Mouse (Mus musculus): ENCODE results near the gene Il4i1. TPM values are rescaled to one million over a fixed set of nuclear protein-coding genes. Genes with fewer than 3 reads are reported as not detected.

Il4i1 gene
- polyA plus RNA-seq, 1 experiment from 2014 or later = 1.6 TPM

DNA sequence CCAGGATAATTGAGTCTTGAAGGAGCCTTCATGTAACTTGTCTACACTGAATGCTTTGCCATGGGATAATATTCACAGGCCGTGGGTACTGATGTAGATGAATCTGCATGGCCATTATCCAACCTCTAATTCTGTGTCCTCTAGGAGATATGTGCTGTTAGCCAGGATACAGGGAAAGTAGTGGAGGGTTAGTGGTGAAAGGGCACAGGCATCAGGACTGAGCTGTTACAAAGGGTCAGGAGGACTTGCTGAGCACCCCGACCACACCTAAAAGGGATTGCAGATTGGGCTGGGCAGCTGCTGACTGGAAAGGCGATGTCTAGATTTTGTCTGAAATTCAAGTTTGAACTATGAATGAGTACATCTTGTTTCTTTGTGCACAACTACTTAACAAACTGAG, 4.3 kb downstream of the Il4i1 start:
- Histone ChIP-seq H3K4me3 (no peak overlapping the region), H3K9me3 (no peaks in the 10 kb centered on the region), H3K27me3 (no peaks in the 10 kb centered on the region), H3K9ac (no peak overlapping the region), H3K27ac (no peak overlapping the region), H3K4me2 (no peak overlapping the region), H3K36me3 (no peaks in the 10 kb centered on the region; the same call in 1 of the 2 replicates), H3K4me1 (peaks cover 52% of the 10 kb centered on the region)
- WGBS = 79% methylated on average over 3 of the region's 3 CpGs
- ATAC-seq (ENCODE audit: insufficient number of reproducible peaks, low FRiP score, low TSS enrichment, low read depth) = no peak

DNA sequence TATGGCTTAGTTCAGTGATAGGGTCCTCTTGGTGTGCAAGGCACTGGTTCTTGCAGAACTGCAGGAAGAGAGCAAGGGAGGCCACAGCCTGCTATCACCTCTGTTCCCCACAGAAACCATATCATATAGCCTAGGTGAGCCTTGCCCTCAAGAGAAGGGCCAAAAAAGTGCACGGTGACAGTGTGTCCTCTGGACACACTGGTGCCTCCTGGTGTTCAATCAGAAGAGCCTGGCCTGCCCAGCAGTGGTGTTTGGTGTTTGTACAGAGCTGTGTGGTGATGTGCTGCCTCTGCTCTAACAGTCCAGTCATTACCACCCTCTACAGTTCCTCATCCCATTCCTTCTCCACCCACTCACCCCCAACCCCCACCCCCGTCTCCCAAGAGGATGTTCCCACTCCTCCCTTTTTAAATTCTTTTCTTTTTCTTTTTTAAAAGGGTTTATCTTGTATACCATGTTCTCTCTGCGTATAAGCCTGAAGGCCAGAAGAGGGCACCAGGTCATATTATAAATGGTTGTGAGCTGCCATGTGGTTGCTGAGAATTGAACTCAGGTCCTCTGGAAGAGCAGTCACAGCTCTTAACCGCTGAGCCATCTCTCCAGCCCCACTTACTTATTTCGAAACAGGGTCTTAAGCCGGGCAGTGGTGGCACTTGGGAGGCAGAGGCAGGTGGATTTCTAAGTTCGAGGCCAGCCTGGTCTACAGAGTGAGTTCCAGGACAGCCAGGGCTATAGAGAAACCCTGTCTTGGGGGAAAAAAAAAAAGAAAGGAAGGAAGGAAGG, 5.7 kb downstream of the Il4i1 start:
- no peak for ATAC-seq (ENCODE audit: insufficient number of reproducible peaks, low FRiP score, low TSS enrichment, low read depth)
- H3K27me3 ChIP-seq = no peaks in the 10 kb centered on the region
- H3K4me1 ChIP-seq = peaks cover 51% of the 10 kb centered on the region
- WGBS = 82% methylated on average over 7 of the region's 7 CpGs
- H3K4me2 ChIP-seq = no peak overlapping the region
- no peak overlapping the region for H3K4me3 ChIP-seq
- H3K9me3 ChIP-seq = no peaks in the 10 kb centered on the region
- H3K9ac ChIP-seq = no peak overlapping the region
- H3K36me3 ChIP-seq = no peaks in the 10 kb centered on the region; the same call in 1 of the 2 replicates
- H3K27ac ChIP-seq = no peak overlapping the region

DNA sequence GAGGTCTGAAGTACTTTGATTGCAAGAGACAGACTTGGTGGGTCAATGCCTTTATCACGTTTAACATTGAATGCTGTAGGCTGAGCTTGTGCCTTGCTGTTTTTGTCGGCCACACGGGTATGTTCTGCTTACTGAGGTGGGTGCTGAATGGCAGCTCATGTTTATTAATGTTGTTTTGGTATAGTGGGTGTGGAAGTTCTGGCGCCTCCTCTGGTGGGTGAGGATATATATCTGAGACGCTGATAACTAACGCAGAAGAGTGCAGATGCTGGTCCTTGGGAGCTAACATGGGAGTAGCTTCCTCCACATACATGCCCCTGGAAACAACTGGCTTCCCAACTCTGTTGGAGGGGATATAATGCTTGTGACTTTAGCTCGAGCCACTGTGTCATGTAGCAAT, 7.2 kb downstream of the Il4i1 start:
- Histone ChIP-seq H3K27ac (no peak overlapping the region), H3K4me1 (peaks cover 38% of the 10 kb centered on the region), H3K36me3 (peaks cover 8% of the 10 kb centered on the region), H3K9ac (no peak overlapping the region), H3K9me3 (no peaks in the 10 kb centered on the region), H3K4me2 (no peak overlapping the region), H3K4me3 (no peak overlapping the region), H3K27me3 (no peaks in the 10 kb centered on the region)
- 44% methylated on average over 7 of the region's 7 CpGs for WGBS
- ATAC-seq (ENCODE audit: insufficient number of reproducible peaks, low FRiP score, low TSS enrichment, low read depth) = no peak

DNA sequence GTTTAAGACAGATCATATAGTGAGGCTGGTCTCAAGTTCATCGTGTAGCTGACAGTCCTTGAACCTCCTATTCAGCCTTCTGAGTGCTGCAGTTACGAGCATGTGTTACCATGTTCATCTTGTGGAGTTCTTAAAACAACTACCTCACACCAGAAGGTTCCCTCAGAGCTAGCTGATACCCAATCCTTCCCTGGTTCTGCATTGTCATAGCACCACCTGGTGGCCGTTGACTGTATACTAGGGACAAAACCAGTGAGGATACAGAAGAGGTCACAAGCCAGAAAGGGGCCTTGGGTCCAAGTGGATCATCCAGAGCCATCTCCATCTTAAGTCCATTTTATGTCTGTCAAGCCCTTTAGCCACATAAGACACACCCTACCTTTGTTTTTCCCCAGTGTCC, 8.7 kb downstream of the Il4i1 start:
- WGBS = 16% methylated on average over 3 of the region's 3 CpGs
- Histone ChIP-seq H3K9me3 (no peaks in the 10 kb centered on the region), H3K36me3 (peaks cover 23% of the 10 kb centered on the region), H3K4me1 (peaks cover 24% of the 10 kb centered on the region), H3K9ac (no peak overlapping the region), H3K27me3 (no peaks in the 10 kb centered on the region), H3K4me3 (no peak overlapping the region), H3K27ac (no peak overlapping the region), H3K4me2 (no peak overlapping the region)
- ATAC-seq (ENCODE audit: insufficient number of reproducible peaks, low FRiP score, low TSS enrichment, low read depth) = no peak

DNA sequence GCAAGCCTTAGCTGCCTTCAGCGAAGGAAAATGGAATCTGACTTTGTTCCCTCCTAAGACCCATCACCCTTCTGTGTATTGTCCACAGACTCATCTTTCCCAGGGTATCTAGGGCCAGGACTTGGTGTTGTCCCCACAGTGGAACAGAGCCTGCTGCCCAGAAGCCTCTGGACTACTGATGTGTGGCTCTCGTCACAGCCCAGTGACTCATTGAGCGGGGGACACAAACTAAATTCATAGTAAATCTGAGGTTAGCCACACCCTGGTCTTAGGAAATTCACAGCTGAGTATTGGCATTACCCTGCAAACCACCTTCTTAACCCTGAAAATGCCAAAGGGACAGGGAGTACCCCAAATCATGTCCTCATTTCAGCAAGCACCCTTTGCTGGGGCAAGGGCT, 10.6 kb downstream of the Il4i1 start:
- H3K9me3 ChIP-seq = no peaks in the 10 kb centered on the region
- no peak overlapping the region for H3K9ac ChIP-seq
- 77% methylated on average over 3 of the region's 3 CpGs for WGBS
- no peak overlapping the region for H3K4me3 ChIP-seq
- H3K27ac ChIP-seq = no peak overlapping the region
- H3K36me3 ChIP-seq = peaks cover 40% of the 10 kb centered on the region
- peaks cover 11% of the 10 kb centered on the region; the same call in 1 of the 2 replicates for H3K4me1 ChIP-seq
- H3K4me2 ChIP-seq = no peak overlapping the region
- no peaks in the 10 kb centered on the region for H3K27me3 ChIP-seq
- no peak for ATAC-seq (ENCODE audit: insufficient number of reproducible peaks, low FRiP score, low TSS enrichment, low read depth)

DNA sequence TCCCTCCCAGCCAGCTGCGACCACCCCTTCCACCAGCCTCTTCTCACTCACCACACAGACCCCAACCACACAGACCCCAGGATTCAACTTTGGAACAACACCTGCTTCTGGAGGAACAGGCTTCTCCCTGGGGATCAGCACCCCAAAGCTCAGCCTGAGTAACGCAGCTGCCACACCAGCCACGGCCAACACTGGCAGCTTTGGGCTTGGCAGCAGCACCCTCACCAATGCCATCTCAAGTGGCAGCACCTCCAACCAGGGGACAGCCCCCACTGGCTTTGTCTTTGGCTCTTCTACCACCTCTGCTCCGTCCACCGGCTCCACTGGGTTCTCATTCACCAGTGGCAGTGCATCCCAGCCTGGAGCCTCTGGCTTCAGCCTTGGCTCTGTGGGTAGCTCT, 12.5 kb downstream of the Il4i1 start:
- Histone ChIP-seq H3K27ac (no peak overlapping the region), H3K4me1 (peaks cover 16% of the 10 kb centered on the region)

DNA sequence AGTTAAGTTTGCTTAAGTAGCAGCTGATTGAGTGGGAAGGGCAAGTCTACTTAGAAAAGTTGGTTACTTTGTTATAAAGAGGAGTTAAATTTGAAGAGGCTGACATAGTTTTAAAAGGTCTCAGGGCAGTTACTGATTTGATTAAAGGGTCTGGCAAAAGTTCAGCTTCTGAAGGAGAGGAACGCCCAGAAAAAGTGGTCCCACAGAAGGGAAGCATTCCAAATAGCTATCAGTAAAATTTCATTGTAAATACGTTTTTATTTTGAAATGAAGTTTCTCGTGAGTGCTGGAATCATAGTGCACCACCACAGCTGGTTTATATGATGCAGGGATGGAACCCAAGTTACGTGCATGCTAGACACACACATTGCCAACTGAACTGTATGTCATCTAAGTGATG, 16.6 kb downstream of the Il4i1 start:
- H3K27ac ChIP-seq = 0 out of 2 replicates have a peak overlapping the region, but pooled peaks have one; percentile 27
- no peaks in the 10 kb centered on the region for H3K27me3 ChIP-seq
- H3K9me3 ChIP-seq = no peaks in the 10 kb centered on the region
- 0 out of 2 replicates have a peak, but pooled peaks have one; percentile 26 for ATAC-seq (ENCODE audit: insufficient number of reproducible peaks, low FRiP score, low TSS enrichment, low read depth)
- H3K9ac ChIP-seq = no peak overlapping the region
- WGBS = 30% methylated on average over 4 of the region's 4 CpGs
- H3K36me3 ChIP-seq = peaks cover 40% of the 10 kb centered on the region
- no peak overlapping the region for H3K4me2 ChIP-seq
- peaks cover 13% of the 10 kb centered on the region; the same call in 1 of the 2 replicates for H3K4me1 ChIP-seq
- H3K4me3 ChIP-seq = no peak overlapping the region

More for the DNA sequence above, 12.5 kb downstream of the Il4i1 start:
- ATAC-seq (ENCODE audit: insufficient number of reproducible peaks, low FRiP score, low TSS enrichment, low read depth) = no peak
- H3K4me2 ChIP-seq = no peak overlapping the region
- peaks cover 43% of the 10 kb centered on the region for H3K36me3 ChIP-seq
- 85% methylated on average over 5 of the region's 5 CpGs for WGBS
- H3K9me3 ChIP-seq = no peaks in the 10 kb centered on the region
- H3K27me3 ChIP-seq = no peaks in the 10 kb centered on the region
- no peak overlapping the region for H3K9ac ChIP-seq
- no peak overlapping the region for H3K4me3 ChIP-seq

DNA sequence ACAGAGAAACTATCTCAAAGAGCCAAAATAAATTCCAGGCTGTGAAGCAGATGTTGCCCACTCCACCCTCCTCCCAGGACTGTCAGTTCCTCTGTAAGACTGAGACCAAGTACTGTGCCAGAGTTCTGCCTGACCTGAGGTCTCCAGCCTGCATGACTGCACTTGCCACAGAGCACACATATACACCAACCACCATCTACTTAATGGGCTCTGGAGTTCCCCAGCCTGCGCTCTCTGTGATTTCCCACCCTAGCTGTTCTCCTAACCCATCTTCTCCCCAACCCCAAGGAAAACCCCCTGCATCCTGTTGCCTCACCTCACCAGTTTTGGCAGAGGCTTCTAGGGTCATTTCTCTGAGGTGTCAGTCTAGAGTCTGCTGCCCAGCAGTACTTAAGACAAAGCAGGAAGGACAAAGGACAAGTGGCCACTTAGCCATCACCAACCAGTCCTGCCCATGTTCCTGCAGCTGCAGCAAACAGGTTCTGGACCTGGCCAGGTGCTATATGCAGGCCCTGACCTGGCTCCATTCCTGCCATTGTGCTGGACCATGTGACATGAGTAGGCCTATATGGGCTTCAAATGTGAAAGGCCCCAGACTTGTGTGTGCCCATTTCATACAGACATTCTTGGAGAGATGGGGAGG, 19.3 kb downstream of the Il4i1 start:
- Histone ChIP-seq H3K27ac (no peak overlapping the region), H3K4me2 (no peak overlapping the region), H3K9me3 (no peaks in the 10 kb centered on the region), H3K27me3 (peaks cover 17% of the 10 kb centered on the region), H3K36me3 (peaks cover 16% of the 10 kb centered on the region), H3K9ac (no peak overlapping the region), H3K4me3 (no peak overlapping the region), H3K4me1 (peaks cover 28% of the 10 kb centered on the region)
- WGBS = 84% methylated on average over 1 of the region's 1 CpGs
- ATAC-seq (ENCODE audit: insufficient number of reproducible peaks, low FRiP score, low TSS enrichment, low read depth) = no peak

DNA sequence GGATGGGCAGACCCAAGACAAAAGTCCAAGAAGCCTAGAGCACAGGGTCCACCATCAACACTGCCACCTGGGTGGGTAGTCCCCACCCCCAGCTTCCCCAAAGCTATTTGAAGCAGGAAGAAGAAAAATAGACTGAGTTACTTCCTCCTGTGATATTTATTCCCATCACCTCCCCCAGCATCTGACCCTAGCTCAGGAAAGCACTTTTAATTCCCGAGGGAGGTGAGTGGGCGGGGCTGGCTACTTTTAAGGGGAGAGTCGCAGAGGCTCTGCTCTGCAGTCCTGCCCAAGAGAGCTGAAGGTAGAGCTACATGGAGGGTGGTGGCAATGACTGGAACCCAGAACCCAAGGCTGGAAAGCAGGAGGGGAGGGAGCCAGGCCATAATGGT, 19.8 kb downstream of the Il4i1 start:
- peaks cover 23% of the 10 kb centered on the region for H3K27me3 ChIP-seq
- no peak overlapping the region for H3K9ac ChIP-seq
- WGBS = 41% methylated on average over 3 of the region's 3 CpGs
- H3K36me3 ChIP-seq = peaks cover 16% of the 10 kb centered on the region
- H3K4me3 ChIP-seq = no peak overlapping the region
- peaks cover 29% of the 10 kb centered on the region for H3K4me1 ChIP-seq
- no peak overlapping the region for H3K4me2 ChIP-seq
- no peak for ATAC-seq (ENCODE audit: insufficient number of reproducible peaks, low FRiP score, low TSS enrichment, low read depth)
- no peaks in the 10 kb centered on the region for H3K9me3 ChIP-seq
- no peak overlapping the region for H3K27ac ChIP-seq

DNA sequence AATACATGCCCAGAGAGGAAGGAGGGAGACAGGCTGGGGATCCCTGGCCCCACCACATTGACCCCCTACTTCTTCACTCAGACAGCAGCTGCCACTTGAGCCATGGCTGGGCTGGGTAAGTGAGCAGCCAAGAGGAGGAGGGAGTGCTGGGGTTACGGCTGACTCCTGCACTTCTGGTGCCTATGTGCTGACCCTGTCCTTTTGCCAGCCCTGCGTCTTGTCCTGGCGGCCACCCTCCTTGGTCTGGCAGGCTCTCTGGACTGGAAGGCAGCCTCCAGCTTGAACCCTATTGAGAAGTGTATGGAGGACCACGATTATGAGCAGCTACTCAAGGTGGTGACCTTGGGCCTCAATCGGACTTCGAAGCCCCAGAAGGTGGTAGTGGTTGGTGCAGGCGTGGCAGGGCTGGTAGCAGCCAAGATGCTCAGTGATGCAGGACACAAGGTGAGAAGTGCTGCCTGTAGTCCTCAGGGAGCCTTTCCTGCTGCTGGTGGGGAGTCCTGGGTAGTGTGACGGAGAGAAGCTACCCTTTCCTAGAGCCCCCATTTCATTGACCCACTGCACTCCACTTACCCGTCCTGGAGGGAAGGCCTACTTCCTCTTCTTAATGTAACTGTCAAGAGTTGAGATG, 20.4 kb downstream of the Il4i1 start:
- 84% methylated on average over 9 of the region's 9 CpGs for WGBS
- Histone ChIP-seq H3K4me2 (no peak overlapping the region), H3K9ac (no peak overlapping the region), H3K4me3 (no peak overlapping the region), H3K27ac (no peak overlapping the region), H3K9me3 (no peaks in the 10 kb centered on the region), H3K36me3 (peaks cover 17% of the 10 kb centered on the region), H3K27me3 (peaks cover 28% of the 10 kb centered on the region), H3K4me1 (peaks cover 28% of the 10 kb centered on the region)
- ATAC-seq (ENCODE audit: insufficient number of reproducible peaks, low FRiP score, low TSS enrichment, low read depth) = no peak

DNA sequence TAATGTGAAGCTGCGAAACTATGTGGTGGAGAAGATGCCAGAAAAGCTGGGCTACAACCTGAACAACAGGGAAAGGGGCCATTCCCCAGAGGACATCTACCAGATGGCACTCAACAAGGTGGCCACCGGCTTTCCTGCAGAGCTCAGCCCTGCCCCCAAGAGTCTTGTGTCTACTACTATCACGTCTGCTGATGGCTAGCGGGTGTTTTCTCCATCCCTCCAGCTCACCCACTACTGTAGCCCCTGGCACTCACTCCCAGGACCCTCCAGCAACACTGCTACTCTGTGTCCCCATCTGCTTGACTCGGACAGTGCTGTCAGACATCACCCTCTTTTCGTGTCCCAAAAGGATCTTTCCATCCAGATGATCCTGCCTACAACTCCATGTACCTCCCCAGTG, 21.9 kb downstream of the Il4i1 start:
- 88% methylated on average over 6 of the region's 6 CpGs for WGBS
- H3K27me3 ChIP-seq = peaks cover 38% of the 10 kb centered on the region

DNA sequence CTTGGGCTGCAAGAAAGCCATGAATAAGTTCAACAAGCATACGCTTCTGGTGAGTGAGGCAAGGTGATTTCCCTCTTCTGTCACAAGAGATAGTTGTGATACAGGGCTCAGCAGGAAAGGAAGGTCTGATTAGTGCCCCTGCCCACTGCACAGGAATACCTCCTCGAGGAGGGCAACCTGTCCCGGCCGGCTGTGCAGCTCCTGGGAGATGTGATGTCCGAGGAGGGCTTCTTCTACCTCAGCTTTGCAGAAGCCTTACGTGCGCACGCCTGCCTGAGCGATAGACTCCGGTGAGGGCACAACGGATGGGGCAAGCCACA, 22.9 kb downstream of the Il4i1 start:
- Histone ChIP-seq H3K9me3 (no peaks in the 10 kb centered on the region), H3K27me3 (peaks cover 38% of the 10 kb centered on the region), H3K9ac (peak overlapping the region; percentile 31; the same call in 1 of the 2 replicates), H3K36me3 (peaks cover 39% of the 10 kb centered on the region), H3K4me2 (peak overlapping the region; percentile 75), H3K27ac (no peak overlapping the region), H3K4me1 (peaks cover 16% of the 10 kb centered on the region), H3K4me3 (peak overlapping the region; percentile 33)
- ATAC-seq (ENCODE audit: insufficient number of reproducible peaks, low FRiP score, low TSS enrichment, low read depth) = no peak
- WGBS = 25% methylated on average over 11 of the region's 11 CpGs

More for the DNA sequence above, 21.9 kb downstream of the Il4i1 start:
- no peak overlapping the region for H3K4me2 ChIP-seq
- peaks cover 28% of the 10 kb centered on the region for H3K36me3 ChIP-seq
- H3K4me1 ChIP-seq = peaks cover 21% of the 10 kb centered on the region
- no peak overlapping the region for H3K27ac ChIP-seq
- ATAC-seq (ENCODE audit: insufficient number of reproducible peaks, low FRiP score, low TSS enrichment, low read depth) = no peak
- H3K9ac ChIP-seq = no peak overlapping the region
- no peaks in the 10 kb centered on the region for H3K9me3 ChIP-seq
- H3K4me3 ChIP-seq = no peak overlapping the region
